Mouse (Mus musculus): ENCODE results near the gene Serpina3i. TPM values are rescaled to one million over a fixed set of nuclear protein-coding genes. Genes with fewer than 3 reads are reported as not detected.

Serpina3i gene
- polyA plus RNA-seq, 1 experiment from 2014 or later: 0.15 TPM

- H3K27me3 ChIP-seq (replicated peaks): no peaks in the 10 kb centered on the region
- H3K9me3 ChIP-seq (replicated peaks): 0 out of 2 replicates have a peak, but pooled peaks cover 10% of the 10 kb centered on the region
- H3K9ac ChIP-seq: no peak within 1 kb of the TSS
- no peak for ATAC-seq
- H3K27ac ChIP-seq: no peak within 1 kb of the TSS
- H3K4me2 ChIP-seq: no peak within 1 kb of the TSS
- 56% methylated on average over 1 of the region's 1 CpGs for WGBS (ENCODE audit: insufficient replicate concordance)
- no peaks in the 10 kb centered on the region for H3K36me3 ChIP-seq
- H3K4me1 ChIP-seq: no peaks in the 10 kb centered on the region
- no peak within 1 kb of the TSS for H3K4me3 ChIP-seq
Measured at GRCm38 (mm10) chr12:104314253-104314652, 51.3 kb downstream of the Serpina3i start, which contains the start of gene Serpina3j. Gene Serpina3j (plus strand): TSS chr12:104314553.

Other genes with a start within 250 kb of the Serpina3i start
- gene Serpina9, start 249.4 kb upstream of the Serpina3i start, polyA plus RNA-seq (2016; fragmentation: Nextera tagmentation; extraction: Ambion mirVana): not detected in 2 replicates
- gene Serpina12, start 218.7 kb upstream of the Serpina3i start, polyA plus RNA-seq (2016; fragmentation: Nextera tagmentation; extraction: Ambion mirVana): not detected in 2 replicates
- not detected in 2 replicates for gene Serpina5, start 162.0 kb upstream of the Serpina3i start, polyA plus RNA-seq (2016; fragmentation: Nextera tagmentation; extraction: Ambion mirVana)
- gene Serpina3a, start 150.4 kb upstream of the Serpina3i start, polyA plus RNA-seq (2016; fragmentation: Nextera tagmentation; extraction: Ambion mirVana): not detected in 2 replicates
- 0.10 TPM in 1 of 2 replicates, not detected in the other for gene Serpina3b, start 135.1 kb upstream of the Serpina3i start, polyA plus RNA-seq (2016; fragmentation: Nextera tagmentation; extraction: Ambion mirVana)
- gene Serpina3c, start 109.3 kb upstream of the Serpina3i start, polyA plus RNA-seq (2016; fragmentation: Nextera tagmentation; extraction: Ambion mirVana): not detected in 2 replicates
- gene Serpina3f, start 48.6 kb upstream of the Serpina3i start, polyA plus RNA-seq (2016; fragmentation: Nextera tagmentation; extraction: Ambion mirVana): 0.06 and 0.20 TPM in 2 replicates
- 1.3 and 1.9 TPM in 2 replicates for gene Serpina3g, start 26.9 kb upstream of the Serpina3i start, polyA plus RNA-seq (2016; fragmentation: Nextera tagmentation; extraction: Ambion mirVana)
- not detected in 2 replicates for gene Serpina3j, start 51.4 kb downstream of the Serpina3i start, polyA plus RNA-seq (2016; fragmentation: Nextera tagmentation; extraction: Ambion mirVana)
- gene Serpina3k, start 75.4 kb downstream of the Serpina3i start, polyA plus RNA-seq (2016; fragmentation: Nextera tagmentation; extraction: Ambion mirVana): not detected in 2 replicates
- gene Serpina3m, start 75.4 kb downstream of the Serpina3i start, polyA plus RNA-seq (2016; fragmentation: Nextera tagmentation; extraction: Ambion mirVana): 0.10 TPM in 1 of 2 replicates, not detected in the other
- gene Serpina3n, start 143.6 kb downstream of the Serpina3i start, polyA plus RNA-seq (2016; fragmentation: Nextera tagmentation; extraction: Ambion mirVana): not detected in 2 replicates
- gene Gsc, start 210.2 kb downstream of the Serpina3i start, polyA plus RNA-seq (2016; fragmentation: Nextera tagmentation; extraction: Ambion mirVana): 0.13 TPM in 1 of 2 replicates, not detected in the other